Mouse (Mus musculus) small intestine, adult 2 months (tissue): Measurements from ENCODE around the gene Ssx2ip. TPM values are rescaled to one million over a fixed set of nuclear protein-coding genes. Genes with fewer than 3 reads are reported as not detected.
"Not testable (repeated sequence)": the region's sequence is repeated elsewhere in the genome, so short reads cannot be mapped to it uniquely, and the experiment has no call there.

Experiments used
- H3K27ac ChIP-seq: fragments of 200-500 bp; 2 replicates; pipeline ENCODE4 v1.5.1; 2012; ENCODE audit warnings: low read depth, low read length, control low read depth, inconsistent platforms; ENCODE audit not compliant: insufficient read depth
- H3K27me3 ChIP-seq: fragments of 200-500 bp; 2 replicates; pipeline ENCODE4 v1.6.1; 2012; ENCODE audit warnings: mild to moderate bottlenecking, moderate library complexity, low read length, inconsistent platforms; ENCODE audit not compliant: control insufficient read depth, insufficient read depth
- H3K36me3 ChIP-seq: fragments of 200-500 bp; 2 replicates; pipeline ENCODE4 v1.6.1; 2012; ENCODE audit warnings: mild to moderate bottlenecking, low read length, control low read depth, inconsistent platforms; ENCODE audit not compliant: control insufficient read depth, insufficient read depth
- H3K4me1 ChIP-seq: fragments of 200-500 bp; 2 replicates; pipeline ENCODE4 v1.6.1; 2012; ENCODE audit warnings: low read length, inconsistent platforms, mixed read lengths; ENCODE audit not compliant: control insufficient read depth, insufficient read depth, insufficient read length
- H3K4me3 ChIP-seq: fragments of 200-500 bp; 2 replicates; pipeline ENCODE4 v1.5.1; 2012; ENCODE audit warnings: low read depth, mild to moderate bottlenecking, control low read depth, inconsistent platforms, low read length, moderate library complexity
- CTCF ChIP-seq: fragments of 200-500 bp; IDR thresholded peaks from 2 replicates; pipeline ENCODE4 v1.5.1; 2012; ENCODE audit warnings: low read depth, mild to moderate bottlenecking, control low read depth, inconsistent platforms, low read length, moderate library complexity, mixed read lengths; ENCODE audit not compliant: insufficient replicate concordance, insufficient read length; ENCODE audit errors: extremely low read depth
- POLR2A ChIP-seq: fragments of 200-500 bp; IDR thresholded peaks from 2 replicates; pipeline ENCODE4 v1.6.1; 2012; ENCODE audit warnings: low read depth, mild to moderate bottlenecking, control low read depth, inconsistent platforms, low read length, moderate library complexity
- WGBS: fragments of 180-500 bp; shearing (Covaris S2); methylation state at CpG from one replicate; pipeline ENCODE4 v1.1.7; 2018; 5-methylcytosine and 5-hydroxymethylcytosine counted together
- polyA plus RNA-seq: library from polyadenylated mRNA; depleted of rRNA; stranded (reverse); fragments of >200 nt; gene quantifications from 2 replicates; pipeline ENCODE4 v1.2.3, GENCODE M21; 2012

Ssx2ip gene
- polyA plus RNA-seq, 1 experiment, result 9.6 TPM

- peaks cover 50% of the 10 kb centered on the region for H3K36me3 ChIP-seq
- 52% methylated on average over 8 of the region's 8 CpGs for WGBS
- no peak for TF ChIP-seq CTCF
- no peak for TF ChIP-seq POLR2A
- H3K27me3 ChIP-seq, result no peaks in the 10 kb centered on the region
- no peak overlapping the region for H3K27ac ChIP-seq
- no peak overlapping the region for H3K4me3 ChIP-seq
- H3K4me1 ChIP-seq, result peaks cover 2% of the 10 kb centered on the region; the same call in 1 of the 2 replicates
Observed at GRCm38 (mm10) chr3:146421787-146422186, 17.3 kb downstream of the Ssx2ip start.

GRCm38 (mm10) chr3:146423710-146424109 is 19.3 kb downstream of the Ssx2ip start:
- Histone ChIP-seq H3K27me3 (no peaks in the 10 kb centered on the region), H3K4me1 (peaks cover 2% of the 10 kb centered on the region; the same call in 1 of the 2 replicates), H3K27ac (no peak overlapping the region), H3K4me3 (no peak overlapping the region), H3K36me3 (peaks cover 61% of the 10 kb centered on the region)
- 89% methylated on average over 7 of the region's 7 CpGs for WGBS
- TF ChIP-seq CTCF (peak; percentile 43; the same call in 1 of the 2 replicates), POLR2A (no peak)

GRCm38 (mm10) chr3:146424306-146424900 is 20.0 kb downstream of the Ssx2ip start:
- Histone ChIP-seq H3K36me3 (peaks cover 57% of the 10 kb centered on the region), H3K27ac (no peak overlapping the region), H3K4me1 (peaks cover 2% of the 10 kb centered on the region; the same call in 1 of the 2 replicates), H3K27me3 (no peaks in the 10 kb centered on the region), H3K4me3 (no peak overlapping the region)
- TF ChIP-seq CTCF, result no peak
- no peak for TF ChIP-seq POLR2A
- 54% methylated on average over 7 of the region's 7 CpGs for WGBS

GRCm38 (mm10) chr3:146425902-146426301 is 21.5 kb downstream of the Ssx2ip start:
- H3K4me3 ChIP-seq, result no peak overlapping the region
- no peak for TF ChIP-seq CTCF
- no peak for TF ChIP-seq POLR2A
- no peak overlapping the region for H3K27ac ChIP-seq
- H3K4me1 ChIP-seq, result peaks cover 2% of the 10 kb centered on the region; the same call in 1 of the 2 replicates
- H3K27me3 ChIP-seq, result no peaks in the 10 kb centered on the region
- peaks cover 52% of the 10 kb centered on the region for H3K36me3 ChIP-seq
- WGBS, result 90% methylated on average over 7 of the region's 7 CpGs

GRCm38 (mm10) chr3:146426489-146426888 is 22.0 kb downstream of the Ssx2ip start:
- peaks cover 51% of the 10 kb centered on the region for H3K36me3 ChIP-seq
- H3K27me3 ChIP-seq, result no peaks in the 10 kb centered on the region
- H3K4me1 ChIP-seq, result peaks cover 2% of the 10 kb centered on the region; the same call in 1 of the 2 replicates
- WGBS, result 78% methylated on average over 8 of the region's 8 CpGs
- no peak overlapping the region for H3K4me3 ChIP-seq
- TF ChIP-seq POLR2A (no peak), CTCF (no peak)
- H3K27ac ChIP-seq, result no peak overlapping the region

- H3K36me3 ChIP-seq, result peaks cover 61% of the 10 kb centered on the region
- H3K27ac ChIP-seq, H3K4me1 ChIP-seq, H3K27me3 ChIP-seq, H3K4me3 ChIP-seq: not testable (repeated sequence)
- 91% methylated on average over 11 of the region's 11 CpGs for WGBS
Observed at GRCm38 (mm10) chr3:146433063-146433462, 28.6 kb downstream of the Ssx2ip start.

GRCm38 (mm10) chr3:146433681-146434350 is 29.4 kb downstream of the Ssx2ip start:
- no peak overlapping the region for H3K27ac ChIP-seq
- H3K4me1 ChIP-seq, result no peaks in the 10 kb centered on the region
- peaks cover 60% of the 10 kb centered on the region for H3K36me3 ChIP-seq
- no peaks in the 10 kb centered on the region for H3K27me3 ChIP-seq
- TF ChIP-seq POLR2A, result no peak
- TF ChIP-seq CTCF, result no peak
- no peak overlapping the region for H3K4me3 ChIP-seq
- 88% methylated on average over 14 of the region's 14 CpGs for WGBS
